ENCODE assay signal across 8 mouse cellular contexts in genomic region chr2:72038235-72038634, GRCm38 (mm10). TPM values are rescaled to one million over a fixed set of nuclear protein-coding genes. Genes with fewer than 3 reads are reported as not detected.
DNase-seq lines count a peak whose midpoint lies in the region; ATAC-seq lines count a peak whose summit lies in the region.

No protein-coding gene starts in this region.

- no peaks in the 10 kb centered on the region for H3K27me3 ChIP-seq in liver, embryonic 11.5 days (replicated peaks; ENCODE audit: control insufficient read depth, insufficient read depth, low read length)
- peaks cover 18% of the 10 kb centered on the region for H3K27me3 ChIP-seq in neural tube, embryonic 13.5 days

- H3K9ac ChIP-seq in liver, embryonic 11.5 days (ENCODE audit: low read depth, low read length), result no peak overlapping the region
- peak overlapping the region; percentile 35; the same call in 1 of the 2 replicates for H3K9ac ChIP-seq in neural tube, embryonic 13.5 days

- H3K4me3 ChIP-seq in liver, embryonic 11.5 days (ENCODE audit: low read depth, low read length), result no peak overlapping the region
- no peak overlapping the region for H3K4me3 ChIP-seq in neural tube, embryonic 13.5 days

- no peaks in the 10 kb centered on the region for H3K4me1 ChIP-seq in liver, embryonic 11.5 days (replicated peaks; ENCODE audit: control insufficient read depth, insufficient read depth, low read length)
- H3K4me1 ChIP-seq in neural tube, embryonic 13.5 days (replicated peaks), result peaks cover 20% of the 10 kb centered on the region

- DNase-seq in B cell, adult 2 months, result peak; percentile 86 to 87
- DNase-seq in adipocyte (ENCODE audit: low spot score), result peak; percentile 90
- peak; percentile 84 for DNase-seq in embryo, embryonic 11 days
- DNase-seq in kidney, postnatal 10 days, result peak; percentile 90
- DNase-seq in liver, embryonic 11.5 days (ENCODE audit: low spot score), result peak; percentile 64
- DNase-seq in testis, postnatal 10 days (ENCODE audit: low spot score), result peak; percentile 91

- no peak overlapping the region for H3K4me2 ChIP-seq in liver, embryonic 11.5 days
- H3K4me2 ChIP-seq in neural tube, embryonic 13.5 days, result peak overlapping the region; percentile 43

- WGBS in liver, embryonic 11.5 days, result 20% methylated on average over 1 of the region's 1 CpGs
- 3% methylated on average over 1 of the region's 1 CpGs for WGBS in neural tube, embryonic 13.5 days

- peak; percentile 53 for ATAC-seq in granulocyte monocyte progenitor cell, adult 5-6 weeks (replicated peaks; ENCODE audit: poor library complexity, severe bottlenecking)
- ATAC-seq in liver, embryonic 11.5 days (replicated peaks; ENCODE audit: low FRiP score), result no peak
- ATAC-seq in neural tube, embryonic 13.5 days (ENCODE audit: low read depth), result no peak

- H3K36me3 ChIP-seq in liver, embryonic 11.5 days (ENCODE audit: control insufficient read depth, insufficient read depth, low read length), result no peaks in the 10 kb centered on the region
- H3K36me3 ChIP-seq in neural tube, embryonic 13.5 days, result no peaks in the 10 kb centered on the region

- no peak overlapping the region for H3K27ac ChIP-seq in liver, embryonic 11.5 days (ENCODE audit: low read depth, low read length)
- 0 out of 2 replicates have a peak overlapping the region, but pooled peaks have one; percentile 5 for H3K27ac ChIP-seq in neural tube, embryonic 13.5 days (replicated peaks)

- H3K9me3 ChIP-seq in liver, embryonic 11.5 days (ENCODE audit: control insufficient read depth, low read length), result no peaks in the 10 kb centered on the region
- no peaks in the 10 kb centered on the region for H3K9me3 ChIP-seq in neural tube, embryonic 13.5 days

RNA-seq across cellular contexts. Expression of gene Rapgef4, which starts 57.2 kb away (rescaled TPM):
- 5.3 TPM in 1 of 2 replicates, not detected in the other for total RNA-seq in granulocyte monocyte progenitor cell, adult 5-6 weeks (2014; fragmentation: Nextera tagmentation)
- 1.2 and 2.6 TPM in 2 replicates for total RNA-seq in granulocyte monocyte progenitor cell, adult 5-6 weeks (2017)
- polyA plus RNA-seq in liver, embryonic 11.5 days (2014; fragmentation: Nextera tagmentation; extraction: Ambion mirVana), result 3.9 and 4.2 TPM in 2 replicates
- polyA plus RNA-seq in neural tube, embryonic 13.5 days (2015; fragmentation: Nextera tagmentation; extraction: Ambion mirVana), result 24.7 and 24.9 TPM in 2 replicates
